Mouse (Mus musculus) thymus, postnatal 0 days (tissue): Measurements from ENCODE around the gene Cpsf4l. TPM values are rescaled to one million over a fixed set of nuclear protein-coding genes. Genes with fewer than 3 reads are reported as not detected.
A peak's percentile ranks its signal among the peaks of the same experiment; 100 is the strongest.
"Not testable (repeated sequence)": the region's sequence is repeated elsewhere in the genome, so short reads cannot be mapped to it uniquely, and the experiment has no call there.

Experiments
- DNase-seq: peaks from one replicate; pipeline ENCODE4 v3.0.0-alpha.2; 2015; ENCODE audit warnings: low spot score
- polyA plus RNA-seq: library from polyadenylated mRNA; unstranded; fragments of >200 nt; fragmentation: Nextera tagmentation; extraction: Ambion mirVana; gene quantifications from 2 replicates; pipeline ENCODE4 v1.2.1, GENCODE M21; 2015

The Cpsf4l gene
- polyA plus RNA-seq, 1 experiment from 2014 or later = 45.2 TPM

GRCm38 (mm10) chr11:113668857-113669256, 41.0 kb downstream of the Cpsf4l start:
- no peak for DNase-seq

GRCm38 (mm10) chr11:113667704-113668103, 42.1 kb downstream of the Cpsf4l start:
- no peak for DNase-seq

GRCm38 (mm10) chr11:113667122-113667521, 42.7 kb downstream of the Cpsf4l start:
- no peak for DNase-seq

- peak; percentile 37 for DNase-seq
Observed at GRCm38 (mm10) chr11:113666648-113667047, 43.2 kb downstream of the Cpsf4l start.

- no peak for DNase-seq
Observed at GRCm38 (mm10) chr11:113666205-113666604, 43.6 kb downstream of the Cpsf4l start.

- DNase-seq = no peak
Observed at GRCm38 (mm10) chr11:113664279-113664678, 45.5 kb downstream of the Cpsf4l start.

GRCm38 (mm10) chr11:113661835-113662351, 47.9 kb downstream of the Cpsf4l start:
- no peak for DNase-seq

GRCm38 (mm10) chr11:113660940-113661339, 48.9 kb downstream of the Cpsf4l start:
- DNase-seq = no peak

- DNase-seq = not testable (repeated sequence)
Observed at GRCm38 (mm10) chr11:113660213-113660612, 49.6 kb downstream of the Cpsf4l start.

GRCm38 (mm10) chr11:113658763-113659162, 51.1 kb downstream of the Cpsf4l start:
- DNase-seq = no peak

- no peak for DNase-seq
Observed at GRCm38 (mm10) chr11:113658319-113658718, 51.5 kb downstream of the Cpsf4l start.

GRCm38 (mm10) chr11:113657221-113657620, 52.6 kb downstream of the Cpsf4l start:
- DNase-seq = no peak

GRCm38 (mm10) chr11:113656511-113656932, 53.3 kb downstream of the Cpsf4l start:
- no peak for DNase-seq

GRCm38 (mm10) chr11:113654561-113655270, 55.1 kb downstream of the Cpsf4l start:
- DNase-seq = no peak

GRCm38 (mm10) chr11:113654105-113654504, 55.7 kb downstream of the Cpsf4l start:
- DNase-seq = no peak

- DNase-seq = no peak
Observed at GRCm38 (mm10) chr11:113652516-113652915, 57.3 kb downstream of the Cpsf4l start.

GRCm38 (mm10) chr11:113651907-113652273, 57.9 kb downstream of the Cpsf4l start:
- DNase-seq = peak; percentile 56

- no peak for DNase-seq
Observed at GRCm38 (mm10) chr11:113651206-113651906, 58.5 kb downstream of the Cpsf4l start.

GRCm38 (mm10) chr11:113649353-113650210, 60.2 kb downstream of the Cpsf4l start, which contains the start of gene Slc39a11:
Slc39a11 (minus strand) TSS chr11:113650079.
- DNase-seq = peak; percentile 83

GRCm38 (mm10) chr11:113648690-113649352, 61.0 kb downstream of the Cpsf4l start, which contains the start of gene Cog1:
Cog1 (plus strand) TSS chr11:113649169.
- DNase-seq = no peak
